Mouse (Mus musculus) adrenal gland, adult 8-10 months (tissue): ENCODE measurements around the gene Fam171b. TPM values are rescaled to one million over a fixed set of nuclear protein-coding genes. Genes with fewer than 3 reads are reported as not detected.

Experiments used
- DNase-seq: peaks from one replicate; pipeline ENCODE4 v3.0.0; 2022
- total RNA-seq, 4 experiments: library from RNA; stranded (reverse); gene quantifications; 2 replicates each; pipeline ENCODE4 v1.2.4; 2022

Gene Fam171b
- total RNA-seq, 4 experiments from 2014 or later, result 4.4 to 8.6 (median 6.0) TPM

DNA sequence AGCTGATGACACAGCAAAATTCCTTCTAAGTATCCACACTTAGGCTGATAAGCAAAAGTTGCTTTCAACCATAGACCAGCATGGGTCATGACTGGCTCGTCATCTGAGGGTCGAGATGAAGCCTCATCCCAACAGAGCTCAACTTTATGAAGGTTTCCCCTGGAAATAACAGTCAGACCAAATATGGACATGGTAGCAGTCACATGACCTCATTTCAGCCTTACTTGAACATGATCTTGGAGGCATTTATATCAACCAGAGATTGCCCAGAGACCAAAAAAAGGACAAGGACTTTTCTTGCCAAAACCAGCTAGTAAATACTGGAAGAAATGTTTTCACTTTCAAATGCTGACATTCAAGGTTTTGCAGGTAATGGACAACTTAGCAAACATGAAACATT lies 81.3 kb downstream of the Fam171b start:
- DNase-seq, result no peak

DNA sequence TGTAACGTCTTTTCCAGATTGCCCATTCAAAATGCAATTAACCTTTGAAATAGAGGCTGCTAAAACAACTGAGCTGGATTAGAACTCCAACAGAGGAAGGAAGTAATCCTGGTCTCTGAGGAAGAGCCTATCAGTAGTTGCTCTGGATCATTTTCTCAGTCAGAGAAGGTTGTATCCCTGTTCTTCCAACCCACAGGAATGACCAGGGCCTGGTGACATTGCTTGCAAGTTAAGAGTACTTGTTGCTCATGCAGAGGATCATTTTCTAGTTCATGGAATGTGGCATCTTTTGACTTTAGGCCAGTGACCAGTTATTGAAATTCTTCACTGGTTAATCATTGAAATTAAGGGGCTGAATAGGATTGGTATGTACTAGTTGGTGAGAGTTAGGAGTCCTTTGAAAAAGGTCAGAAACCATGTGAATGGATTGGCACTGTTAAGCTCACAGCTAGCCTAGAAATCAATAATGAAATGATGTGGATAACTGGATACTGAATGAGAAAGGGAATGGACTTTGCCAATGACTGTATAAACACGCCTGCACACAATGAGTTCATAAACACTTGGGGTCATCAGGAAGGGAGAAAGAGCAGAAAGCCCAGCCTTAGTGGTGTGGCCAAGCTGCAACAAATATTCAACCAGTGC lies 89.6 kb downstream of the Fam171b start:
- no peak for DNase-seq

DNA sequence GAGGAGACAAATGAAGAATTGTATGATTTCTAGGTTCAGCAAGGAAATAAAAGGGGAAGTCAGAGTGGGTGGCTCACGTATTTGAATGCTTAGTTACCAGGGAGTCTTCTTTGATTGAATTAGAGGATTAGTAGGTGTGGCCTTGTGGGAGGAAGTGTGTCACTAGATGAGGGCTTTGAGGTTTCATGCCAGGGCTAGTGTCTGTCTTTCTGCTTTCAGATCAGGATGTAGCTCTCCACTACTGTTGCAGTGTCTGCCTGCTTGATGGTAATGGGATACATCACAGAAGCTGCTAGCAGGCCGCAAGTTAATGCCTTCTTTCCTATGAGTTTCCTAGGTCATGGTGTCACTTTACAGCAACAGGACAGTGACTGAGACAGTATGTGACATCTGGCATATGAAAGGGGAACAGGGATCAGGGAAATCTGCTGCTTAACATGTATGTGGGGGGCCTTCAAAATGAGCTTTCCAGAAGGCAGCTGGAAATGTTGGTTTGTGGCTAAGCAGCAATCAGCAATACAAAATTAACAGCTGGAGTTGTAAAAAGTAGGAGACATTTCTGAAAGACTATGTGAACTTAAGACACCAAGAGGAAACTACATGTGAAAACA lies 117.1 kb downstream of the Fam171b start:
- DNase-seq, result no peak

Other genes with a start within 250 kb of the Fam171b start
- 100 to 1,000 TPM in 2 of 4 experiments, 10 to 100 TPM in 2; 83.8 to 125 (median 98.6) TPM for gene Zc3h15, start 168.2 kb upstream of the Fam171b start, total RNA-seq
- 100 to 1,000 TPM; 115 to 144 (median 126) TPM for gene Itgav, start 88.2 kb upstream of the Fam171b start, total RNA-seq
- not detected for gene Zswim2, start 128.6 kb downstream of the Fam171b start, total RNA-seq
- 1 to 10 TPM; 1.4 to 2.5 (median 1.7) TPM for gene Gm13698, start 143.1 kb downstream of the Fam171b start, total RNA-seq
- gene Gm13693, start 148.9 kb downstream of the Fam171b start, total RNA-seq, result 1 to 10 TPM; 1.4 to 2.5 (median 1.7) TPM
- gene Gm13695, start 154.7 kb downstream of the Fam171b start, total RNA-seq, result 1 to 10 TPM in 2 of 4 experiments, not detected in 2; 1.2 to 1.6 TPM
- gene Gm13696, start 160.5 kb downstream of the Fam171b start, total RNA-seq, result 1 to 10 TPM; 1.4 to 2.5 (median 1.7) TPM
- 1 to 10 TPM; 1.4 to 2.5 (median 1.7) TPM for gene Gm13694, start 166.3 kb downstream of the Fam171b start, total RNA-seq
- 1 to 10 TPM; 1.4 to 2.5 (median 1.7) TPM for gene Gm13697, start 172.1 kb downstream of the Fam171b start, total RNA-seq
- gene Gm13691, start 177.9 kb downstream of the Fam171b start, total RNA-seq, result 1 to 10 TPM; 1.4 to 2.5 (median 1.7) TPM